Mouse (Mus musculus) spleen, adult 2 months (tissue): ENCODE measurements around the gene Gabbr2.

Experiments used
- CTCF ChIP-seq: fragments of 200-500 bp; IDR thresholded peaks from 2 replicates; pipeline ENCODE4 v1.5.1; 2011; ENCODE audit warnings: mild to moderate bottlenecking, inconsistent platforms; ENCODE audit not compliant: insufficient read depth, insufficient read length, insufficient replicate concordance; ENCODE audit errors: extremely low read depth
- POLR2A ChIP-seq: fragments of 200-500 bp; IDR thresholded peaks from 2 replicates; pipeline ENCODE4 v1.6.1; 2011; ENCODE audit warnings: low read depth, low read length, inconsistent platforms

DNA sequence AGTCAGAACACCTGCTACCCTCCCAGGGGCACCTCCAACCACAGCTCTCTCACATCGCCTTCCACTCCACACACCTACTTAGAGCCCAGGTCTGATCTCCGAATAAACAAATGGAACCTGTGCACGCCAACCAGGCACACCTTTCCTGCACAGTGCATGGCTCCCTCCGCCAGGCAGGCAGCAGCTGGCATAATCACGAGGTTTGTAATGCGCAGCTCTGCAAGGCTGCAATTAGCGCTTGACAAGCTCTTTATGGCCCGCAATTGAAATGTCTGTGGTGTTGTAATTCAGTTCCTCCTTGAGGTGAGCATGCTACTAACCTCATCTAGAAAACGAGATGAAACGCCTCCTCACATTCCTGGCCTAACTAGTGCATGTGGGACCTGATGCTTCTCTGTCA lies 23.7 kb downstream of the Gabbr2 start:
- no peak for TF ChIP-seq CTCF
- no peak for TF ChIP-seq POLR2A
